Mouse (Mus musculus) hindbrain, embryonic 15.5 days (tissue): ENCODE measurements around the gene Cerk. TPM values are rescaled to one million over a fixed set of nuclear protein-coding genes. Genes with fewer than 3 reads are reported as not detected.
A peak's percentile ranks its signal among the peaks of the same experiment; 100 is the strongest.

Source experiments
- ATAC-seq: fragments of 200-750 bp; cut with Nextera tagmentation; 2 replicates; pipeline ENCODE4 v1.8.0; 2017; ENCODE audit warnings: low read depth, moderate number of reproducible peaks, moderate TSS enrichment; ENCODE audit not compliant: low FRiP score
- H3K27ac ChIP-seq: fragments of 300-500 bp; sonication (generic); replicated peaks from 2 replicates; pipeline ENCODE4 v1.5.1; 2015; ENCODE audit warnings: mild to moderate bottlenecking, inconsistent platforms
- H3K27me3 ChIP-seq: fragments of 300-500 bp; sonication (generic); 2 replicates; pipeline ENCODE4 v1.6.1; 2015; ENCODE audit warnings: control low read depth, inconsistent platforms
- H3K36me3 ChIP-seq: fragments of 300-500 bp; sonication (generic); 2 replicates; pipeline ENCODE4 v1.6.1; 2015; ENCODE audit warnings: control low read depth, inconsistent platforms
- H3K4me1 ChIP-seq: fragments of 300-500 bp; sonication (generic); replicated peaks from 2 replicates; pipeline ENCODE4 v1.6.1; 2015; ENCODE audit warnings: control low read depth, inconsistent platforms
- H3K4me2 ChIP-seq: fragments of 300-500 bp; sonication (generic); 2 replicates; pipeline ENCODE4 v1.6.1; 2015; ENCODE audit warnings: moderate library complexity, mild to moderate bottlenecking, inconsistent platforms
- H3K4me3 ChIP-seq: fragments of 300-500 bp; sonication (generic); 2 replicates; pipeline ENCODE4 v1.5.1; 2015; ENCODE audit warnings: mild to moderate bottlenecking, inconsistent platforms
- H3K9ac ChIP-seq: fragments of 300-500 bp; sonication (generic); 2 replicates; pipeline ENCODE4 v1.6.1; 2015; ENCODE audit warnings: inconsistent platforms
- H3K9me3 ChIP-seq: fragments of 300-500 bp; sonication (generic); 2 replicates; pipeline ENCODE4 v1.6.1; 2016; ENCODE audit warnings: control low read depth, inconsistent platforms
- WGBS: fragments of 180-500 bp; shearing (Covaris S2); methylation state at CpG from one replicate; pipeline ENCODE4 v1.1.7; 2015; 5-methylcytosine and 5-hydroxymethylcytosine counted together
- polyA plus RNA-seq: library from polyadenylated mRNA; unstranded; fragments of >200 nt; fragmentation: Nextera tagmentation; extraction: Ambion mirVana; gene quantifications from 2 replicates; pipeline ENCODE4 v1.2.1, GENCODE M21; 2015

Gene Cerk
- polyA plus RNA-seq, 1 experiment from 2014 or later, result 23.2 TPM

DNA sequence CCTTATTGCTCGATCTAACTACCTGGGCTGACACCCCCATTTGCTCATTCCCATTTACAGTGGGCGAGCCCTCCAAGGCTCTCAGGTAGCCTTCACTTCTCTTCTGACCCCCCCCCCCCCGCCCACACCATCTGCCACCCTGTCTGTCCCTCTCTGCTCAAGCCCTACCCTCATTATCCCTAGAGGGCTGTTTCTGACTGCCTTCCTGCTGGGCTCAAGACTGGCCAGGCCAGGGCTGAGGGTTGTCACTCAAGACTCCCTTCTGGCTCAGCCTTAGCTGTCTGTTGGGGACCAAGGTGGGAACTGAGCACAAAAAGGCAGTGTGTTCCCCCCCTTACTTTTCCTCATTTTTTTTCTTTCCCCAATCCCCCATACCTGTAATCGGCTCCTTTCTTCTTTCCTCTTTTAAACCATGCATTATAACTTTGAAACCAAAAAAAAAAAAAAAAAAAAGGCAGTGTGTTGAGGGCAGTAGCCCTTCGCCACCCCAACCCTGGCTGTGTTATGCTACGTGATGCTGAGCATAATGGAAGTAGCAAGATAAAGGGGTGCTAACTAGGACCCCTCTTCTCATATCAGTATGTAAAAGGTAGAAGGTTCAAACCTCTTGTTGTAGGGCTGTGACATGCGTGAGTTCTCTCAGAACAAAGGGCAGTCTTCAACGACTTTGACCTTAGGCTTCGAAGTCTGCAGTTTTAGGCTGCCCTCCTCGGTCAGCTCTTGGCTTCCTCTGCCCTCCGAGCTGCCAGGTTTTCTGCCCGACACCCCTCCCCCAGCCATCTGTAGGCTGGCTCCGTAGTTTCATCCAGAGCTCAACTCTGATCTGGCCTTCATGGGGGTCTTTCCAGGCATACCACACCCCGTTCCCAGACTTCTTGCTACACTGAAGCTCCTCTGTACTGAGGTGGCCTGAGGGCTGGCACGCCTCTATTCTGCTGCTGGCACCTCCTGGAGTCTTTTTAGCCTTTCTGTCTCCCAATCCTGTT lies 68.5 kb downstream of the Cerk start:
- Histone ChIP-seq H3K9ac (no peak overlapping the region), H3K4me2 (no peak overlapping the region), H3K4me3 (no peak overlapping the region), H3K4me1 (peaks cover 39% of the 10 kb centered on the region), H3K27ac (no peak overlapping the region), H3K36me3 (peaks cover 27% of the 10 kb centered on the region), H3K27me3 (no peaks in the 10 kb centered on the region), H3K9me3 (no peaks in the 10 kb centered on the region)
- ATAC-seq, result no peak
- 59% methylated on average over 15 of the region's 15 CpGs for WGBS

DNA sequence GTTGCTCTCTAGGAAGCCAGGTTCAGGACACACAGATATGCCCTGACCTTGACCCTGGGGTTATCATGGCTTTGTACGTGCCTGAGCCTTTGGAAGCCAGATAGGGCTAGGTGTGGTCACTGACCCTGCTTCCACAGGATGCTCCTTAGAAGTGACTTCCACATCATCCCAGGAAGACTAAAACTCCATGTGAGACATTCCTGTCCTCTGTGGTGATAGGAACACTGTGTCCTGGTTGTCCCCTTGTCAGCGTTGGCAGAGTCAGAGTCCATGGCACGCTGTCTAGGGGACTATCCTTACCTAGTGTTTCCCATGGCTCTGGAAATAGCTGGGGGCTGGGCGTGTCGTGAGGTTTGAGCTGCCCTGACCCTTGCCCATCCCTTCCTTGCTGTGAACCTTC lies 69.5 kb downstream of the Cerk start:
- Histone ChIP-seq H3K9ac (no peak overlapping the region), H3K36me3 (peaks cover 19% of the 10 kb centered on the region), H3K4me3 (no peak overlapping the region), H3K4me2 (no peak overlapping the region), H3K4me1 (peaks cover 43% of the 10 kb centered on the region), H3K27me3 (no peaks in the 10 kb centered on the region), H3K27ac (no peak overlapping the region), H3K9me3 (no peaks in the 10 kb centered on the region)
- ATAC-seq, result no peak
- whole genome bisulfite sequencing, result 74% methylated on average over 5 of the region's 5 CpGs

DNA sequence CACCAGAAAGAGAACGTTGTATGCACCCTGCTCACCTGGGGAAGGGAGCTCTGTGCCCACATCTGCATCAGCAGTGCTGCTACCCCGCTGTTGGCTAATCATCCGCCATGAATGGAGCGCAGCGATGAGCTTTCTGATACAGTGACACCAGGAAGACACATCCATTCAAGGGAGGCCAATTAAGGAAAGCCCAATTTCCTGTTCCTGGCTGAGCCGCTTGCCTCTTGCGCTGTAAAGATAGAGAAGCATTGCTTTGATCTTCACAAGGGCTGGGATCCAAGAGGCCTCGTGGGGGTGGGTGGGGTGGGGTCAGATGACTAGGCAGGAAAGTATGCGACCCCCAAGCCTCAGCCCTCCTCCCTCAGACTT lies 72.6 kb downstream of the Cerk start:
- 8% methylated on average over 9 of the region's 9 CpGs for WGBS
- peaks cover under 1% of the 10 kb centered on the region; the same call in 1 of the 2 replicates for H3K36me3 ChIP-seq
- peak overlapping the region; percentile 2; the same call in 1 of the 2 replicates for H3K4me2 ChIP-seq
- ATAC-seq, result peak; percentile 20; the same call in 1 of the 2 replicates
- H3K27ac ChIP-seq, result peak overlapping the region; percentile 84
- peaks cover 67% of the 10 kb centered on the region for H3K4me1 ChIP-seq
- H3K27me3 ChIP-seq, result no peaks in the 10 kb centered on the region
- no peak overlapping the region for H3K4me3 ChIP-seq
- no peak overlapping the region for H3K9ac ChIP-seq
- H3K9me3 ChIP-seq, result no peaks in the 10 kb centered on the region

DNA sequence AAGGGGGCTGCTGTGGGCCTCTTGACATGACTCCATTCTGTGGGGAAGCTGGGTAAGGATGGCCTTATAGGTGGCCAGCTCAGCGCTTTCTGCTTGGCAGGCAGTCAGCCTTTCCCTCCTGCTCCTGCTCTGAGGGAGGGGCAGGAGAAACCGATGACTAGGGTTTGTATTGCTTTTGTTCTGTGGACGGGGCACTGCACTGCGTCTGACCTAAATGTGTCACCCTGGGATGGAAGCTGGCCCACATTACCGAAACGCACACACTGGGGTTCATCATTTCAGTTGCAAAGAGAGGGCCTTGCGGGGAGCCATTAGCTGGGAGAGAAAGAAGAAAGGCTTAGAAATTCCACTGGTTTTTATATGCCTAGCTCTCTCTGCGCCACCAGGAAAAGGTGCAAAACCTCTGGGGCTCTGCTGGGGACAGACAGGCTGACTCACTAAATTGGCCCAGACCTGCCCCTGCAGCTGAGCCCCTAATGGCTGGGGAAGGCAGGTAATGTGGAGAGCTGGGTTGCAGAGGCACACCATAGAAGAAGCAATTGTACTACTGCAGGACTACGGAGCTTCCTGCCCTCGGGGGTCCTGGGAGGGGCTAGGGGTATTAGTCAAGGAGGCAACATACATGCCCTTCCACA lies 73.1 kb downstream of the Cerk start:
- peak; percentile 63 for ATAC-seq
- WGBS, result 9% methylated on average over 10 of the region's 10 CpGs

DNA sequence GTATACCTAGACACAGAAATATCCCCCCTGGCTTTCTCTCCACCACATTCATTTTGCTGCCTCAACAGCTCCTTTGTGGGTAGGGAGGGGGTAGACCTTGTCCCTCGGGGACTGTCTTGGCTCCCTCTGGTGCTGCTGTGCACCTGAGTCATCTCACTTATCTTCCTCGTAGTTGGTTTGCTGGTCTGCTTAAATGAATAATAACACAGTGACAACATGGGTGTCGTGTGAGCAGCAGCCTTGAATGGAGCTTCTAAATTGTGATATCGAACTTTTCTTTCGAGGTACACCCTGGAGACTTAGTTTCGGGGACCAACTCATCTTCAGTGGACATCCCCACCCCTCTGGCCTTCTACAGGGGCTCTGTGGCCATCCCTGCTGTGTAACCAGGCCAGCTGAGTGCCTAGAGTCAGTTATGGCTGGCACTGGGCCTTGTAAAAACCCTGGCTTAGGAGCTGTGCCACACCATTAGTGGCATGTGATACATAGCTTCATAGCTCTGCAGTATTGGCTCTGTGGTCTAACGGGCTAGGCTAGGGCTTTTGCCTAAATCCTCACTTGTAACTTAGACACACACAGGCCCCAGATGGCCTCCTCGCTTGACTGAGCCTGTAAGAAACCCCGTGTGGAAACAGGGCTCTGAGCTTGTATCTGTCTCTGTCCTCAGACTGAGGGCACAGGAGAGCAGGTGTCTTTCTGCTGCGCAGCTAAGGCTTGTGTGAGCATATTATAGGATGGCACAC lies 75.4 kb downstream of the Cerk start:
- no peak for ATAC-seq
- H3K27me3 ChIP-seq, result no peaks in the 10 kb centered on the region
- peak overlapping the region; percentile 15 for H3K27ac ChIP-seq
- H3K4me1 ChIP-seq, result peaks cover 57% of the 10 kb centered on the region
- H3K9me3 ChIP-seq, result no peaks in the 10 kb centered on the region
- H3K4me2 ChIP-seq, result no peak overlapping the region
- 63% methylated on average over 10 of the region's 10 CpGs for WGBS
- H3K9ac ChIP-seq, result no peak overlapping the region
- H3K36me3 ChIP-seq, result no peaks in the 10 kb centered on the region
- H3K4me3 ChIP-seq, result no peak overlapping the region

More for the DNA sequence above, 73.1 kb downstream of the Cerk start:
- peak overlapping the region; percentile 84 for H3K27ac ChIP-seq
- no peak overlapping the region for H3K4me3 ChIP-seq
- no peaks in the 10 kb centered on the region for H3K27me3 ChIP-seq
- no peaks in the 10 kb centered on the region for H3K9me3 ChIP-seq
- no peaks in the 10 kb centered on the region for H3K36me3 ChIP-seq
- H3K4me1 ChIP-seq, result peaks cover 66% of the 10 kb centered on the region
- H3K9ac ChIP-seq, result no peak overlapping the region
- H3K4me2 ChIP-seq, result peak overlapping the region; percentile 2; the same call in 1 of the 2 replicates

DNA sequence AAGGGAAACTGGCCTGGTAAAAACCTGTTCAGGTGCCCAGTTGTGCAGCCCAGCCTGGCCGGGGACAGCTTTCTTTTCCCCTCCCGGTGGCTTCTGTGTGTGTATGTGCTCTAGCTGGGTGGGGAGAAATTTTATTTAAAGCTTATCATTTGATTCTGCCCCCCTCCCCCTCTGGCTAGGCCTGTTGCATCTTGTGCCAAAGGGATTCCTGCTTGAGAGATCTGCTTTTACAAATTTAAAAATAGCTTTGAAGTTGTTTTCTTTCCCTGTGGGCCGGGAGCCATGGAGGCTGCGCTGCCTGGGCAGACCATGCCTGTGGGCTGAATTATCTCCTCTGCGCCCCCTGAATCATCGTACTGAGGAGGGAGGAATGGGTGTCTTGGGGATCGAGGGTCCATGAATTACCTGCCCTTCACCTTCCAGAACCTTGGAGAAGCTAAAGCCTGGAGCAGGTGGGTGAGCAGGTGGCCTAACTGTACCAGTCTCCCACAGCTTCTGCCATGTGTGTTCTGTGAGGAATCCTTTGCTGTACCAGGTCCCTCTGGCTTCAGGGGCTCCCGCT lies 76.2 kb downstream of the Cerk start:
- H3K9me3 ChIP-seq, result no peaks in the 10 kb centered on the region
- no peak overlapping the region for H3K9ac ChIP-seq
- peaks cover 57% of the 10 kb centered on the region for H3K4me1 ChIP-seq
- no peaks in the 10 kb centered on the region for H3K36me3 ChIP-seq
- no peaks in the 10 kb centered on the region for H3K27me3 ChIP-seq
- no peak for ATAC-seq
- H3K4me3 ChIP-seq, result no peak overlapping the region
- WGBS, result 75% methylated on average over 8 of the region's 8 CpGs
- no peak overlapping the region for H3K4me2 ChIP-seq
- 0 out of 2 replicates have a peak overlapping the region, but pooled peaks have one; percentile 27 for H3K27ac ChIP-seq

DNA sequence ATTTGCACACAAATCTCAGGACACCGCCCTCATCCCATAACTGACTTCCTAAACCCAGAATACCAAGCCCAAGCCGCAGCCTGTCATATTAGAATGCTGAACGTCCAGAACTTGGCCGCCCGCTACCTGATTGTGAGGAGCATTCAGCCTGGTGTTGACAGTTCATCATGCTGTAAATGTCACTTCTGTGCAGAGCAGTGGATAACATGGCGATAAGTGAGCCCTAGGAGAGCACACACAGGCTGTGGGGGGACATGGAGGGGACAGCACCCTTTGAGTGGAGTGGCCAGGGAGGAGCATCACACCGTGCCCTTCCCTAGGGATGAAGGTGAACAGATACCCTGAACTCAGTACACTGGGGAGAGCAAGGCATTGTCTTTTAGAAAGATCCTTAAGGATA lies 76.7 kb downstream of the Cerk start:
- Histone ChIP-seq H3K27ac (0 out of 2 replicates have a peak overlapping the region, but pooled peaks have one; percentile 27), H3K4me2 (no peak overlapping the region), H3K27me3 (no peaks in the 10 kb centered on the region), H3K9me3 (no peaks in the 10 kb centered on the region), H3K4me1 (peaks cover 56% of the 10 kb centered on the region), H3K4me3 (no peak overlapping the region), H3K9ac (no peak overlapping the region), H3K36me3 (no peaks in the 10 kb centered on the region)
- WGBS, result 86% methylated on average over 7 of the region's 7 CpGs
- no peak for ATAC-seq

DNA sequence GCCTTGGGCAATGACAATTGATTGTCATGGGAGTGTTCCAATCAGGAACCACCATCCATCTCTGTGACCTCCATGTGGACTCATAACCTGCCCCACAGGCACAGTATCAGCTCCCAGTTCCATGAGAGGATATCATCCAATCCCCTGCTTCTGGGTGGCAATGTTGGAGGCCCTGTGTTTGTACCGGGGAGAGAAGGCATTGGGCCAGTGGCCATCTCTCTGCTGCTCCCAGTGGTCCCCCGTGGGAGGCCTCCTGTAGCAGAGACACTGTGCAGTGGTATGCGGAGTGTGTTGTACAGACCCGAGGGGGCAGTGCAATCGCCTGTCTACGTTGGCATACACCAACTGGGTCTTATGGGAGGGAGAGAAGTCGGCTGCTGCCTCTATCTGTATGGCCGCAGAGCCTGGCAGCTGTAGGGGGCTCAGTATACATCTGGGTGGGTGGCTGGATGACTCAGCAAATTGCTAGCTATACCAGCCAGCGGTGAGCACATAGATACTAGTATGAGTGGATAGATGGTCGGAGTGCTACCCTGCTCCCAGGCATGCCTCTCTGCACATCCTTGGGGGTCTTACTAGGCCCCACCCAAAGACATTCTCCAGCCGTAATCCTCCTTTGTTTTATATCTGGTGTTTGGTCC lies 78.0 kb downstream of the Cerk start:
- Histone ChIP-seq H3K4me1 (peaks cover 43% of the 10 kb centered on the region), H3K9ac (no peak overlapping the region), H3K27ac (no peak overlapping the region), H3K36me3 (peaks cover 6% of the 10 kb centered on the region), H3K4me2 (no peak overlapping the region), H3K9me3 (no peaks in the 10 kb centered on the region), H3K27me3 (no peaks in the 10 kb centered on the region), H3K4me3 (no peak overlapping the region)
- no peak for ATAC-seq
- WGBS, result 79% methylated on average over 11 of the region's 11 CpGs

DNA sequence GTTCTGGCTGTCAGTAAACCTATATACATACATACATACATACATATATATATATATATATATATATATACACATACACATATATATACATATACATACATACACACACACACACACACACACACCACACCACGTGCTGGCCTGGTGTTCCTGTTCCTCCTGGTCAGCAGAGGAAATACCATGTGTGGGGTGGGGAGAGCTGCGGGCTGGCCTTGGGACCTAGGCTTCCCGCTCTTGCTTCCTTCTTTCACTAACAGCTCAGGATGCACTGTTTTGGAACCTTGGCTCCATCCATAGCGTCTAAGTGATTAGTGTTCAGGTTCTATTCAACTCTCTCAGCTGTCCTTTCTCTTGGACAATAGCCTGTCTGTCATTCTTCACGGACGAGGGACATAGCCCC lies 80.2 kb downstream of the Cerk start:
- Histone ChIP-seq H3K4me1 (peaks cover 27% of the 10 kb centered on the region), H3K36me3 (peaks cover 18% of the 10 kb centered on the region), H3K9ac (no peak overlapping the region), H3K4me3 (no peak overlapping the region), H3K4me2 (no peak overlapping the region), H3K27me3 (no peaks in the 10 kb centered on the region), H3K9me3 (no peaks in the 10 kb centered on the region), H3K27ac (no peak overlapping the region; the same call in 1 of the 2 replicates)
- no peak for ATAC-seq
- WGBS, result 59% methylated on average over 6 of the region's 6 CpGs

DNA sequence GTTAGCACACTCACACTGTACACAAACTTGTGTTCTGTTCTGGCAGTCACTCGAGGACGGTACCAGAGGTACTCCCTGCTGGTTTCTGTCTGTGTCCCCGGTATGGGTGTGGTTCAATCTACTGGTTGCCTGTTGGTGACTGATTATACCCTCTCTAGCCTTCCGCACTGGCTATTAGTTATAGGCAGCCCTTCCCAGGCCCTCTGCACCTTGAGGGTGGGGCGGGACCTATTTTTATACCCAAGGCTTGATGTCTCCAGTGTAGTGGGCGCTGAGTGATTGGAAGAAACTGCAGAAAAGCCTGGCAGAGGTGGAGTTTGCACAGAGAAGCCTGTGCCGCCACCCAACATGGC lies 80.6 kb downstream of the Cerk start:
- peaks cover 18% of the 10 kb centered on the region for H3K36me3 ChIP-seq
- no peak overlapping the region for H3K27ac ChIP-seq
- H3K4me1 ChIP-seq, result peaks cover 23% of the 10 kb centered on the region
- H3K9ac ChIP-seq, result no peak overlapping the region
- ATAC-seq, result no peak
- no peaks in the 10 kb centered on the region for H3K9me3 ChIP-seq
- no peak overlapping the region for H3K4me3 ChIP-seq
- 81% methylated on average over 7 of the region's 7 CpGs for WGBS
- H3K27me3 ChIP-seq, result no peaks in the 10 kb centered on the region
- no peak overlapping the region for H3K4me2 ChIP-seq
